Mouse (Mus musculus): ENCODE data around the gene Lrrc31. TPM values are rescaled to one million over a fixed set of nuclear protein-coding genes. Genes with fewer than 3 reads are reported as not detected.
"Not testable (repeated sequence)": the region's sequence is repeated elsewhere in the genome, so short reads cannot be mapped to it uniquely, and the experiment has no call there.

Lrrc31 gene
- not detected for total RNA-seq (2021)
- long read RNA-seq, experiment 1, result 0 reads
- long read RNA-seq, experiment 2, result 0 reads

DNA sequence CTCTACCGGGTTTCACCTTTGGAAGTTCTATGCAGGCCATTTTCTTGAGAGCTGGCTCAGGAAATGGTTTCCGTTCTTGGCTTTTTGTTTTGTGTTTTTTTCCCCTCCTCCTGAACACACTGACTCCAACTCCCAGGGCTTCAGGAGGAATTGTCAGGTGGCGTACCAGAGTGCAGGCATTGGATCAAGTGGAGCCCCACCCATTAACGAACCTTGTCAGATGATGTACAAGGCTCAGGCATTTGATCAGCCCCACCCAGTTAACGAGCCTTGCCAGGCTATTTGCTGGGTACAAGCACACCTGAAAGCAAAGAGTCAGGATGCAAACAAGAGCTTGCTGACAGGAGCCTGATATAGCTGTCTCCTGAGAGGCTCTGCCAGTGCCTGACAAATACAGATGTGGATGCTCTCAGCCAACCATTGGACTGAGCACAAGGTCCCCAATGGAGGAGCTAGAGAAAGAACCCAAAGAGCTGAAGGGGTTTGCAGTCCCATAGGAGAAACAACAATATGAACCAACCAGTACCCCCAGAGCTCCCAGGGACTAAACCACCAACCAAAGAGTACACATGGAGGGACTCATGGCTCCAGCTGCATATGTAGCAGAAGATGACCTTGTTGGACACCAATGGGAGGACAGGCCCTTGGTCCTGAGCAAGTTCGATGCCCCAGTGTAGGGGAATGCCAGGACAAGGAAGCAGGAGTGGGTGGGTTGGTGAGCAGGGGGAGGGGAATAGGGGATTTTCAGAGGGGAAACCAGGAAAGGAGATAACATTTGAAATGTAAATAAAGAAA, at the start of gene Lrrc31:
Gene Lrrc31, minus strand, starts transcription at position 133 of the 795 bp plus-strand sequence.
- DNase-seq (ENCODE audit: low spot score in 2 of 2); H3K4me3 ChIP-seq; H3K27ac ChIP-seq: not testable (repeated sequence)

DNA sequence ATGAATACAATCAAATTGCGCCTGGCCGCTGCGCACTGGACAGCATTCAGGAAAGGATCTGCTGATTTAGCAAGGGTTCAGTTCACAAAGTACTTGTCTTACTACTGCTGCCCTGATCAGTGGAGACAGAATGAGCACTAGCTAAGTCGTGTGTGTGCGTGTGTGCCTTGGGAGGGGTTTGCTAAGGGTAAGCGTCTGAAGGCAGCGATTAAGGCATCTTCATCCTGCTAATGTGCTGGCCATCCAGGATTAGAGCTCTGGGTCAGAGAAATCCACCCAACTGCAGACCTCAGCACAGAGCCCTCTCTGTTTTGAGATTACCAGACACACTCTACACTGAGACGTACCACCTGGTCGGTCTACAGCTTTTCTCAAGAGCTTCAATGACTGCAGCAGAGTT, 48.7 kb upstream of the Lrrc31 start:
- Histone ChIP-seq H3K4me3 (no peak overlapping the region), H3K27ac (no peak overlapping the region)
- no peak for DNase-seq (ENCODE audit: low spot score in 2 of 2)
- TF ChIP-seq CTCF (conservative IDR thresholded peaks at IDR 0.05), result no peak

DNA sequence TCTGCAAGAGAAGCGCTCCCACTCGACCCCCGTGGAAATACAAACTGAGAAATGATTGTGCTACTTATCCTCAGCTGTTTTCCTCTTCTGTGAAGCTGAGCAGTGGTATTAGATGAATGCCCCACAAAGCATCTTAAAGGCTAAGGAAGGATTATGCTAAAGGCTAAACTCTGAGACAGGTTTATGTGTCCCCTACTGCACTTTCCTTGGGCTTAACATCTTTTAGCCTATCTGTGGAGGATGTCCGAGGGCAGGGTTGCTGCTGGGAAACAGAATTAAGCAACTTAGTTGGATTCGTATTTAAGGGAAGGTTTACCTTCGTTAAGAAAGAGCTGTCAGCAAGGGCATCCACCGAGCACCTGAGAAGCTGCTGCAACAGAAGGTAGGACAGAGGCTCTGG, 46.4 kb upstream of the Lrrc31 start, which contains the start of gene Samd7:
Gene Samd7, plus strand, starts transcription at position 288 of the 400 bp plus-strand sequence.
- no peak within 1 kb of the TSS for H3K4me3 ChIP-seq
- no peak for DNase-seq (ENCODE audit: low spot score in 2 of 2)
- H3K27ac ChIP-seq, result no peak within 1 kb of the TSS
- no peak for TF ChIP-seq CTCF (conservative IDR thresholded peaks at IDR 0.05)

DNA sequence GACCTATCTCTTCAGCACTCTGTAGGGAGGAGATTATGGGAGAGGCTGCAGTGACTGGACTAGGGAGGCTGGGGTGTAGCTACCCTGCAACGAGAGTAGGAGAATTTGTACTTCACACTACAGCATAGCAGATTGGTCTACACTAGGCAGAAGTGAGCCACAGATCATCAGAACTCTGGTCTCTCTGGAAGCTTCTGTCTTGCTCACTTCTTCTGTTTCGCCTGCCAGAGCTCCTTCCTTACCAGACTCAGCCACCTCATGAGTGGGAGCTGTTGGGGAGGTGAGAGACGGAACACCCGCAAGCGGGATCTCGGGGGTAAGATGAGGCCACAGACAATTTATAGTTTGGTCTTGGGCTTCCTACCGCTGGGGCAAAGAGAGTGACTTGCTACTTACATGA, 43.2 kb upstream of the Lrrc31 start:
- H3K27ac ChIP-seq, result no peak overlapping the region
- H3K4me3 ChIP-seq, result no peak overlapping the region
- no peak for TF ChIP-seq CTCF (conservative IDR thresholded peaks at IDR 0.05)
- DNase-seq (ENCODE audit: low spot score in 2 of 2), result no peak

DNA sequence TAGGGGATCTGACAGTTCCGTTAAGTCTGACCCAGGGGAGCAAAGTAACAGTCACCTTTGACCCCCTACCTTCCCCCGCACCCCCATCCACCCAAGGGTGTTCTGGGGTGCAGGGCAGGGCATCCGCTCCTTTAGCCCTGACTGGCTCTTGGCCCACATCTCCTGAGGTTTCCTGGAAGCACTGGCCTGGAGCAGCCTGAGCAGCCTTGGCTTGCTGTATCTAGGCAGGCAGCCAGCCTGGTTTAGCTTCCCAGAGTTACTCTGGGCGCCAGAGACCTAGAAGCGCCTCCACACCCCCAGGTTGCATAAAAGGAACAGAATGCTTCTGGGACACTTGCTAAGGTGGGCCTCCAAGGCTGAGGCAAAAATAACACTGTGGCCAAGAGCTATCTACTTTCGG, 41.7 kb upstream of the Lrrc31 start:
- no peak overlapping the region for H3K4me3 ChIP-seq
- no peak for TF ChIP-seq CTCF (conservative IDR thresholded peaks at IDR 0.05)
- H3K27ac ChIP-seq, result no peak overlapping the region
- DNase-seq (ENCODE audit: low spot score in 2 of 2), result no peak

DNA sequence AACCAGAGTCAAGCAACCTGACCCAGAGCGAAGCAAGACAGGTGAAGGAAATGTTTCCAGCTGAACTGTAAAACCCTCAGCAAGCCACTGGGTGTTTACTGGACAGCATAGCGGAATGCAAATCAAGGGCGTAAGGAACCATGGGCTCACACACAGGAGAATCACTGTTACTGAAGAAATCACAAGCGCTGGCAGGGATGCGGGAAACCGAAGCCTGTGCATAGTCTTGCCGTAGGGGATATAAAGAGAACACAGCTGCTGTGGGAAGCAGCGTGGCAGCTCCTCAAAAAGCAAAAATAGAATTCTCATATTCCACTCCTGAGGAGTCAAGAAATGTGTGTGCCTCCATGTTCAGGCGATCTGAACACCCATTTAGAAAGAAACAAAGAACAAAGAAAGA, 37.2 kb upstream of the Lrrc31 start:
- H3K4me3 ChIP-seq, result no peak overlapping the region
- no peak for TF ChIP-seq CTCF (conservative IDR thresholded peaks at IDR 0.05)
- DNase-seq (ENCODE audit: low spot score in 2 of 2), result peak; percentile 10
- H3K27ac ChIP-seq, result no peak overlapping the region

DNA sequence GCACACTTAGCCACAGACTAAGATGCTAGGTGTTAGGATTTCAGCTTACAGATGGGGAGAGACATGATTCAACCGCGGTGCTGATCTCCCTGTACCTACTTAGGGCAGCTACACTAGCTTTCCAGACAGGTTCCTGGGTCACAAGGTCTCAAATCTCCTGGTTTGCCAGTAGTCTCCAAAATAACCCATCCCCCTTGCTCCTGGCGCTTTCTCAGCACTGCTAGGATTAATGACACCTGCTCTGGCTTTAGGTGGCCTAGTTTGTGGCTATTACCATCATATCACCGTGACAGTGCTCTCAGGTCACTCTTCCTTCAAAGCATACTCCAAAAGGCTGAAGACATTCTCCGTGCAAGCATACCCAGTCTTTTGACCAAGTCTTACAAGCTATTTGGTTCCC, 29.4 kb upstream of the Lrrc31 start:
- no peak for DNase-seq (ENCODE audit: low spot score in 2 of 2)
- Histone ChIP-seq H3K4me3 (no peak overlapping the region), H3K27ac (no peak overlapping the region)
- TF ChIP-seq CTCF (conservative IDR thresholded peaks at IDR 0.05), result no peak

DNA sequence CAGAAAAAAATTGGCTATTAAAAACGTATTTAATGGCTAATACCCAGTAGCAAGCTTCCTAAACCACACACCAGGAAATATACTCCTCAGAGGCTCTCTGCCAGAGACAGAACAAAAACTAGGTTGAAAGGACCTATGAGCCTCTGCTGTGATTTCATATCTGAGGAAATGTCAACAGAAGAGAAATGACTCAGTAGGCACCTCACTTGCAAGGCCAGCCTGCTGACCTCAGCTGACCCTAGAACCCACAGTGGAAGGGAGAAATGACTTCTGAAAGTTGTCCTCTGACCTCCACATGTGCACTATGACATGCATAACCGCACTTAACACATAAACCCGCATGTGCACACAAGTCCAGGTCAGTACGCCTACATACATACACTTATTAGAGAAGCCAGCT, 27.6 kb upstream of the Lrrc31 start:
- no peak for TF ChIP-seq CTCF (conservative IDR thresholded peaks at IDR 0.05)
- Histone ChIP-seq H3K27ac (no peak overlapping the region), H3K4me3 (no peak overlapping the region)
- no peak for DNase-seq (ENCODE audit: low spot score in 2 of 2)

DNA sequence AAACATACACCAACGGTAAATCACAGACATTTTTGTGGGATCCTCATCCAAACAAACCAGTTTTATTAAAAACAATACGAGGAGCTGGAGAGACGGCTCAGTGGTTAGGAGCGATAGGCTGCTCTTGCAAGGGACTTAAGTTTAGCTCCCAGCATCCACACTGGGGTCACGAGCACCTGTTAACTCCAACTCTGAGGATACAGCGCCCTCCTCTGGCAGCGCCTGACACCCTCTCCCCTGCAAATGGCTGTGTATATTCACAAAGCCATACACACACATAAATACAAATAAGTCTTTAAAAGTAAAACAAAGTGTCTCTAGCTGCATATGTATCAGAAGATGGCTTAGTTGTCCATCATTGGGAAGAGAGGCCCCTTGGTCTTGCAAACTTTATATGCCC, 25.9 kb upstream of the Lrrc31 start:
- Histone ChIP-seq H3K27ac (no peak overlapping the region), H3K4me3 (no peak overlapping the region)
- TF ChIP-seq CTCF (conservative IDR thresholded peaks at IDR 0.05), result peak; percentile 45
- no peak for DNase-seq (ENCODE audit: low spot score in 2 of 2)

DNA sequence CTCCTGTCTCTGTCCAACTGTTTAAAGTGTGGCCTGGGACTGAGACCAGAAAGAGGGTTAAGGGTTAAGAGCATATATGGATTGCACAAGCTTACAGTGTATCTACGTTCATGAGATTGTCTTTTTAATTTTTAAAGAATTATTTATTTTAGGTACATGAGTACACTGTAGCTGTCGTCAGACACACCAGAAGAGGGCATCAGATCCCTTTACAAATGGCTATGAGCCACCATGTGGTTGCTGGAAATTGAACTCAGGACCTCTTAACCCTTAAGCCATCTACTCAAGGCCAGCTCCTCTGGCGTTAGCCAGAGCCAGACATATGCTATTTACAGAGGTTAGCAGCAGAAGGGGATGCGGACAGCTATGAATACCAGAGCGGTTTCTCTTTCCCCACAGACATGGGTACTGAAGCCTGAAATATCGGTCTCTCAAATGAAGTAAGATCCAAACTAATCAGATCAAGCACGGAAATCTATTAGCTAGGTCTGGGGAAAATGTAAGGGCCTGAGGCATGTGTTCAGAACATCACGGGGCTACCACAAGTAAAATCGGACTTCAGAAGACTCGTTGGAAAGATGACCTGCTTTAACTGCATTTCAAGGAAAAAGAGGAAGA, 25.3 kb upstream of the Lrrc31 start:
- DNase-seq (ENCODE audit: low spot score in 2 of 2), result no peak
- Histone ChIP-seq H3K27ac (no peak overlapping the region), H3K4me3 (no peak overlapping the region)
- peak; percentile 63 for TF ChIP-seq CTCF (conservative IDR thresholded peaks at IDR 0.05)

DNA sequence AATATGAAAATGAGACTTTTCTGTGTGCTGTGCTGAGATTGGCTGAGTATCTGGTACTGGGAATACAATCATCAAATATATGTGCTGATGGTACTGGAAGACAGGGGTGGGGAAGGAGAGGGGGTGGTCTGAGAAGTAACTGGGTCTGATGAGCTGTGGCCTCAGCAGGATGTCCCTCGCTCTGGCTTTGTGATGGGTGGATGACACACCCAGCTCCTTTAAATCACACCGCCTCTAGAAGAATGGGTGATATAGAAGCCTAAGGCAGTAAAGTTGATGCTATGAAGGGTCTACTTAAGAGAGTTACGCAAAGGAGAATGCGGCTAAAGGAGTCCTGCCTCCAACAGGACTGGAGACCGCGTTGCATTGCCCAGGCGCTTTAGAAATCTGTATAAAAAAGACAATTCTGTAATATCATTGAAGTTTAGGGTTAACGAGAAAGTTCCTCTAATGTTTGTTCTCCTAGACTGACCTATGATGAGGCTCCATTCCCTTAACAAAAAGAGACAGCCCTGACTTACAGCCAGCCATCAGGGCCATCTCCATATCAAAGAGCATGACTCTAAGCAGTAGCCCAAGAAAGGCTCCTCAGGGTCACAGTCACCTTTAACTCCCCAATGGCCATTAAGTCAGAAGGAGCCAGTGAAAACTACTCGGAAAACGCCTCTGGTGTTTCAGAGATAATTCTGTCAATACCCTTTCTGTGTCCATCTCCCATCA, 24.6 kb upstream of the Lrrc31 start:
- TF ChIP-seq CTCF (conservative IDR thresholded peaks at IDR 0.05), result no peak
- Histone ChIP-seq H3K27ac (no peak overlapping the region), H3K4me3 (no peak overlapping the region)
- DNase-seq (ENCODE audit: low spot score in 2 of 2), result no peak

DNA sequence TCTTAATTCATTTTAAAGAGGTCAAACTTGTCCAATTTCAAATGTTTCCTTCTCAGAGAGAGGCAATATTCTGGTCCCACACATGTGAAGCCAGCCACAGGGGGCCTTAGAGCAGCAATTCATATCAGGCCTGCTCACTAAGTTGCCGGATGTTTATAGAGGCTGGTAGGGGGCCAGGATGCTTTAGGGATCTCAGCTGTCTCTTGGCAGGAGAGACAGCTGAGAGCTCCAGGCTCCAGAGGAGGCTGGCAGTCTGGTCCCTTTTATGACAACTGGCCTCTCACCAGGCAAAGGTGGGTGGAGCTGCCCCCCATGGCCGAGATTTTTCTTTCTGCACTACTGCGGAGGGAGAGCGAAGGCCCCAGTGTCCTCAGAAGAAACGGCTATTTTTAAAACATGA, 23.5 kb upstream of the Lrrc31 start:
- no peak for DNase-seq (ENCODE audit: low spot score in 2 of 2)
- TF ChIP-seq CTCF (conservative IDR thresholded peaks at IDR 0.05), result no peak

DNA sequence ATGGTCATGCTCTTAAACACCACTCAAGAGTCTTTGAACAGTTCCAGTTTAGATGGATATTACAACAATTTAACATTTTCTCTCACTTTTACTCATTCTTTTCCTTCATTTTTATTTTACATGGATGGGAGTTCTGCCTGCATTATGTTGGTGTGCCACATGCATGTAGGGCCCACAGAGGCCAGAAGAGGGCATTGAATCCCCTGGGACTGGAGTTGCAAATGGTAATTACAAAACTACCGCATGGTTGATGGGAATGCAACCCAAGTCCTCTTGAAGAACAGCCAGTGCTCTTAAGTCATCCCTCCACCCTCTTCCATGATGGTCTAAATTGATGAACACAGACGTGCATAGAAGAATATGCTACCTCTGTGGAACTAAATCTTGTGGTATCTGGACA, 22.8 kb upstream of the Lrrc31 start:
- TF ChIP-seq CTCF (conservative IDR thresholded peaks at IDR 0.05), result peak; percentile 27; the same call in 1 of the 2 replicates
- no peak overlapping the region for H3K4me3 ChIP-seq
- no peak for DNase-seq (ENCODE audit: low spot score in 2 of 2)
- H3K27ac ChIP-seq, result no peak overlapping the region

More for the DNA sequence above, 23.5 kb upstream of the Lrrc31 start:
- no peak overlapping the region for H3K27ac ChIP-seq
- no peak overlapping the region for H3K4me3 ChIP-seq
